Mouse (Mus musculus) heart, postnatal 0 days (tissue): ENCODE results near the gene Il13.

Experiments
- CTCF ChIP-seq: IDR thresholded peaks from 2 replicates; pipeline ENCODE4 v1.5.1; 2016; ENCODE audit warnings: antibody characterized with exemption, control low read depth, low read depth
- EP300 ChIP-seq: IDR thresholded peaks from 2 replicates; pipeline ENCODE4 v1.6.1; 2016; ENCODE audit warnings: antibody characterized with exemption, low read depth

DNA sequence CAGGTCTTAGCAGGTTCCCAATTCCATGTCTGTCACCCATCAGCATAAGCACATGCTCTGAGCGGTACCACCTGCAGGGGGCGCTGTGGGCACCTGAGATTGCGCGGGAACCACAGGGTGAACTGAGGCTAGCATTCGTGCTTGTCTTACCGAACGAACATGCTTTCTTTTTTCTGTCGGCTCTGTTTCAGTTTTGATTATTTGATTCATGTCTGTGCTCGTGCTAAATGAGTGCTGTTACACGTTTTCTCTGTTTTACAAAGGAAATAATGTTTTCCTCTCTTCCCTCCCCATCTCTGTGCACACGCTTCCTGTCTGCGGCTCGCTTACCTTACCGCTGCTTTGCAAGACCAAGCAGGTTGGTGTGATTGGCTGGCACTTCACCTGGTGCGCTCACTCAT lies 44.1 kb downstream of the Il13 start:
- TF ChIP-seq CTCF (peak; percentile 50), EP300 (no peak)
